ENCODE assay signal across 9 mouse cellular contexts in genomic region chr17:25783861-25784574, GRCm38 (mm10). TPM values are rescaled to one million over a fixed set of nuclear protein-coding genes. Genes with fewer than 3 reads are reported as not detected.
A peak's percentile ranks its signal among the peaks of the same experiment; 100 is the strongest.
DNase-seq lines count a peak whose midpoint lies in the region; ATAC-seq and TF ChIP-seq lines count a peak whose summit lies in the region.
"Had no signal": no experiment of that assay in that cellular context is flagged by ENCODE, and none has a peak within 500 bp of the region (broad histone marks: within the 10 kb centered on the region; RNA-seq: fewer than 3 reads in every experiment).

No protein-coding gene starts in this region.

- no peak for DNase-seq in layer of hippocampus, adult 2 months (ENCODE audit: low spot score in 2 of 2)
- DNase-seq in layer of hippocampus, adult 9-10 months (ENCODE audit: low spot score): no peak
- DNase-seq in left cerebral cortex, adult 8-10 months (ENCODE audit: low spot score in 2 of 2): no peak

- no peaks in the 10 kb centered on the region for H3K27me3 ChIP-seq in intestine, embryonic 16.5 days (replicated peaks; ENCODE audit: control insufficient read depth, insufficient read depth, low read length)
- no peaks in the 10 kb centered on the region for H3K27me3 ChIP-seq in neural tube, embryonic 14.5 days (ENCODE audit: control insufficient read depth, insufficient read depth, low read length)

- TF ChIP-seq POLR2A in embryonic fibroblast, embryonic 13.5 days (IDR thresholded peaks at IDR 0.05; ENCODE audit: low read depth, low read length): no peak

- H3K36me3 ChIP-seq in intestine, embryonic 16.5 days (ENCODE audit: control insufficient read depth, insufficient read depth, low read length): peaks cover 14% of the 10 kb centered on the region
- H3K36me3 ChIP-seq in neural tube, embryonic 14.5 days (ENCODE audit: control insufficient read depth, insufficient read depth, low read length): peaks cover 20% of the 10 kb centered on the region

- no peak for TF ChIP-seq CTCF in layer of hippocampus, adult 2 months (conservative IDR thresholded peaks at IDR 0.05)
- no peak for TF ChIP-seq CTCF in embryonic fibroblast, embryonic 13.5 days (IDR thresholded peaks at IDR 0.05; ENCODE audit: borderline replicate concordance, insufficient read depth, low read length)

- H3K9ac ChIP-seq in intestine, embryonic 16.5 days (ENCODE audit: low read depth, low read length): peak overlapping the region; percentile 81
- H3K9ac ChIP-seq in neural tube, embryonic 14.5 days (replicated peaks; ENCODE audit: low read depth, low read length): peak overlapping the region; percentile 78

- no peaks in the 10 kb centered on the region for H3K9me3 ChIP-seq in intestine, embryonic 16.5 days (ENCODE audit: control insufficient read depth, low read length)
- H3K9me3 ChIP-seq in neural tube, embryonic 14.5 days (ENCODE audit: control insufficient read depth, low read length): no peaks in the 10 kb centered on the region

- H3K4me3 ChIP-seq in layer of hippocampus, adult 2 months: peak overlapping the region; percentile 65
- 0 out of 2 replicates have a peak overlapping the region, but pooled peaks have one; percentile 73 for H3K4me3 ChIP-seq in embryonic fibroblast, embryonic 13.5 days (ENCODE audit: insufficient read depth, low read length)
- H3K4me3 ChIP-seq in intestine, embryonic 16.5 days (ENCODE audit: low read length): peak overlapping the region; percentile 79
- peak overlapping the region; percentile 77 for H3K4me3 ChIP-seq in neural tube, embryonic 14.5 days (ENCODE audit: low read depth, low read length)

- H3K4me2 ChIP-seq in intestine, embryonic 16.5 days (ENCODE audit: low read depth, low read length): peak overlapping the region; percentile 90
- H3K4me2 ChIP-seq in neural tube, embryonic 14.5 days (ENCODE audit: low read depth, low read length): peak overlapping the region; percentile 88

- H3K27ac ChIP-seq in layer of hippocampus, adult 2 months: peak overlapping the region; percentile 90
- no peak overlapping the region for H3K27ac ChIP-seq in embryonic fibroblast, embryonic 13.5 days (ENCODE audit: insufficient read depth, low read length)
- no peak overlapping the region for H3K27ac ChIP-seq in intestine, embryonic 16.5 days (ENCODE audit: low read length)
- no peak overlapping the region for H3K27ac ChIP-seq in neural tube, embryonic 14.5 days (ENCODE audit: low read depth, low read length)

- 77% methylated on average over 15 of the region's 15 CpGs for WGBS in intestine, embryonic 16.5 days
- 83% methylated on average over 15 of the region's 15 CpGs for WGBS in neural tube, embryonic 14.5 days

- no peak for ATAC-seq in intestine, embryonic 16.5 days
- ATAC-seq in neural tube, embryonic 14.5 days (ENCODE audit: low read depth): no peak
- ATAC-seq in erythroid progenitor cell, adult 5-6 weeks (replicated peaks; ENCODE audit: low FRiP score, poor library complexity, severe bottlenecking): no peak
- ATAC-seq in frontal cortex, adult (ENCODE audit: low TSS enrichment): no peak

- no peaks in the 10 kb centered on the region for H3K4me1 ChIP-seq in embryonic fibroblast, embryonic 13.5 days (ENCODE audit: control insufficient read depth, insufficient read depth, low read length)
- H3K4me1 ChIP-seq in intestine, embryonic 16.5 days (ENCODE audit: control insufficient read depth, insufficient read depth, low read length): peaks cover 18% of the 10 kb centered on the region
- H3K4me1 ChIP-seq in neural tube, embryonic 14.5 days (ENCODE audit: control insufficient read depth, insufficient read depth, low read length): peaks cover 14% of the 10 kb centered on the region

RNA-seq across cellular contexts. Expression of gene Haghl, which starts 1.5 kb away (rescaled TPM):
- 100 to 1,000 TPM; 116 to 117 TPM for total RNA-seq in layer of hippocampus, adult 2 months (2021)
- 18.1 and 23.8 TPM in 2 replicates for polyA plus RNA-seq in embryonic fibroblast, embryonic 13.5 days (2011; ENCODE audit: insufficient read length, low read depth, missing spikeins)
- 36.8 and 41.1 TPM in 2 replicates for polyA plus RNA-seq in intestine, embryonic 16.5 days (2015; fragmentation: Nextera tagmentation; extraction: Ambion mirVana)
- polyA plus RNA-seq in neural tube, embryonic 14.5 days (2014; fragmentation: Nextera tagmentation; extraction: Ambion mirVana): 140 and 181 TPM in 2 replicates
- total RNA-seq in left cerebral cortex, adult 8-10 months (2022): 100 to 1,000 TPM; 120 to 140 (median 140) TPM
- total RNA-seq in erythroid progenitor cell, adult 5-6 weeks (2015; ENCODE audit: low replicate concordance): 8.6 and 9.6 TPM in 2 replicates
- total RNA-seq in erythroid progenitor cell, adult 5-6 weeks (2017; ENCODE audit: low replicate concordance): 2.3 and 6.0 TPM in 2 replicates

RNA-seq across cellular contexts. Expression of gene Ccdc78, which starts 2.4 kb away (rescaled TPM):
- total RNA-seq in layer of hippocampus, adult 2 months (2021): under 1 TPM; 0.49 to 0.51 TPM
- polyA plus RNA-seq in embryonic fibroblast, embryonic 13.5 days (2011; ENCODE audit: insufficient read length, low read depth, missing spikeins): not detected in 2 replicates
- polyA plus RNA-seq in intestine, embryonic 16.5 days (2015; fragmentation: Nextera tagmentation; extraction: Ambion mirVana): 0.16 and 0.27 TPM in 2 replicates
- 0.17 and 0.23 TPM in 2 replicates for polyA plus RNA-seq in neural tube, embryonic 14.5 days (2014; fragmentation: Nextera tagmentation; extraction: Ambion mirVana)
- total RNA-seq in left cerebral cortex, adult 8-10 months (2022): under 1 TPM in 3 of 4 experiments, not detected in 1; 0.37 to 0.84 (median 0.37) TPM
- total RNA-seq in erythroid progenitor cell, adult 5-6 weeks (2015; ENCODE audit: low replicate concordance): not detected in 2 replicates
- total RNA-seq in erythroid progenitor cell, adult 5-6 weeks (2017; ENCODE audit: low replicate concordance): not detected in 2 replicates

RNA-seq across cellular contexts. Expression of gene Fam173a, which starts 8.7 kb away (rescaled TPM):
- total RNA-seq in layer of hippocampus, adult 2 months (2021): 10 to 100 TPM; 83.0 to 89.3 TPM
- polyA plus RNA-seq in embryonic fibroblast, embryonic 13.5 days (2011; ENCODE audit: insufficient read length, low read depth, missing spikeins): 25.4 and 26.4 TPM in 2 replicates
- polyA plus RNA-seq in intestine, embryonic 16.5 days (2015; fragmentation: Nextera tagmentation; extraction: Ambion mirVana): 111 and 112 TPM in 2 replicates
- polyA plus RNA-seq in neural tube, embryonic 14.5 days (2014; fragmentation: Nextera tagmentation; extraction: Ambion mirVana): 79.9 and 88.4 TPM in 2 replicates
- total RNA-seq in left cerebral cortex, adult 8-10 months (2022): 10 to 100 TPM; 83.6 to 99.1 (median 88.6) TPM
- total RNA-seq in erythroid progenitor cell, adult 5-6 weeks (2015; ENCODE audit: low replicate concordance): 38.1 and 51.5 TPM in 2 replicates
- total RNA-seq in erythroid progenitor cell, adult 5-6 weeks (2017; ENCODE audit: low replicate concordance): 5.4 and 16.7 TPM in 2 replicates

RNA-seq across cellular contexts. Expression of gene Narfl, which starts 10.4 kb away (rescaled TPM):
- 10 to 100 TPM; 37.4 to 39.8 TPM for total RNA-seq in layer of hippocampus, adult 2 months (2021)
- polyA plus RNA-seq in embryonic fibroblast, embryonic 13.5 days (2011; ENCODE audit: insufficient read length, low read depth, missing spikeins): 14.6 and 20.3 TPM in 2 replicates
- polyA plus RNA-seq in intestine, embryonic 16.5 days (2015; fragmentation: Nextera tagmentation; extraction: Ambion mirVana): 33.6 and 34.6 TPM in 2 replicates
- polyA plus RNA-seq in neural tube, embryonic 14.5 days (2014; fragmentation: Nextera tagmentation; extraction: Ambion mirVana): 25.4 and 25.9 TPM in 2 replicates
- 10 to 100 TPM; 32.1 to 40.6 (median 37.2) TPM for total RNA-seq in left cerebral cortex, adult 8-10 months (2022)
- total RNA-seq in erythroid progenitor cell, adult 5-6 weeks (2015; ENCODE audit: low replicate concordance): 0.42 and 6.8 TPM in 2 replicates
- total RNA-seq in erythroid progenitor cell, adult 5-6 weeks (2017; ENCODE audit: low replicate concordance): 7.1 and 12.0 TPM in 2 replicates

RNA-seq across cellular contexts. Expression of gene AC134908.4, which starts 11.4 kb away (rescaled TPM):
- total RNA-seq in layer of hippocampus, adult 2 months (2021): 1 to 10 TPM; 1.4 to 1.9 TPM
- 2.0 TPM in 1 of 2 replicates, not detected in the other for polyA plus RNA-seq in embryonic fibroblast, embryonic 13.5 days (2011; ENCODE audit: insufficient read length, low read depth, missing spikeins)
- polyA plus RNA-seq in intestine, embryonic 16.5 days (2015; fragmentation: Nextera tagmentation; extraction: Ambion mirVana): not detected in 2 replicates
- polyA plus RNA-seq in neural tube, embryonic 14.5 days (2014; fragmentation: Nextera tagmentation; extraction: Ambion mirVana): 0.55 TPM in 1 of 2 replicates, not detected in the other
- total RNA-seq in left cerebral cortex, adult 8-10 months (2022): 1 to 10 TPM in 2 of 4 experiments, not detected in 2; 1.8 to 3.3 TPM
- total RNA-seq in erythroid progenitor cell, adult 5-6 weeks (2015; ENCODE audit: low replicate concordance): not detected in 2 replicates
- total RNA-seq in erythroid progenitor cell, adult 5-6 weeks (2017; ENCODE audit: low replicate concordance): not detected in 2 replicates
- polyA plus RNA-seq: testis, adult 2 months had no signal

Comparison
In these comparisons a context has a peak if more than half of its experiments do, and no peak if none do; other contexts are left out.
1. RNA of gene Haghl, which starts 1.5 kb away (total RNA-seq): 120 to 140 TPM in left cerebral cortex, adult 8-10 months and 116 to 117 TPM in layer of hippocampus, adult 2 months; 2.3 to 9.6 TPM in erythroid progenitor cell, adult 5-6 weeks; every median in the first group is over 10 times any median in the second.
2. Peak in every context shown above with its lines, with median percentiles within 50 percentile points of each other: H3K4me3 ChIP-seq.